Mouse (Mus musculus) stomach, adult 2 months (tissue): Measurements from ENCODE around the gene Gprasp2. TPM values are rescaled to one million over a fixed set of nuclear protein-coding genes. Genes with fewer than 3 reads are reported as not detected.

Experiments used
- polyA plus RNA-seq: library from polyadenylated mRNA; depleted of rRNA; stranded (reverse); fragments of >200 nt; gene quantifications from 2 replicates; pipeline ENCODE4 v1.2.3, GENCODE M21; 2012; rRNA removed

Gprasp2 gene
- polyA plus RNA-seq: 0.14 and 1.3 TPM in 2 replicates

GRCm38 (mm10) chrX:135838521-135839360 is at the start of gene Gprasp2:
Gene Gprasp2, plus strand, starts transcription at chrX:135839034.

GRCm38 (mm10) chrX:135797212-135797644 is 41.6 kb upstream of the Gprasp2 start, which contains the start of gene Bhlhb9:
Gene Bhlhb9, plus strand, starts transcription at chrX:135797594.

Other genes with a start within 250 kb of the Gprasp2 start
- gene Nxf7, start 240.3 kb upstream of the Gprasp2 start, polyA plus RNA-seq: 0.04 TPM in 1 of 2 replicates, not detected in the other
- gene Prame, start 211.3 kb upstream of the Gprasp2 start, polyA plus RNA-seq: not detected in 2 replicates
- not detected in 2 replicates for gene Tcp11x2, start 145.2 kb upstream of the Gprasp2 start, polyA plus RNA-seq
- not detected in 2 replicates for gene Tmsb15a, start 113.8 kb upstream of the Gprasp2 start, polyA plus RNA-seq
- gene Armcx5, start 96.3 kb upstream of the Gprasp2 start, polyA plus RNA-seq: 0.09 and 0.19 TPM in 2 replicates
- gene Gprasp1, start 96.3 kb upstream of the Gprasp2 start, polyA plus RNA-seq: 2.7 and 5.9 TPM in 2 replicates
- gene Bhlhb9, start 41.4 kb upstream of the Gprasp2 start, polyA plus RNA-seq: 0.31 and 0.60 TPM in 2 replicates
- 1.5 and 1.9 TPM in 2 replicates for gene Arxes2, start 154.8 kb downstream of the Gprasp2 start, polyA plus RNA-seq
- gene Arxes1, start 194.3 kb downstream of the Gprasp2 start, polyA plus RNA-seq: 0.57 and 1.1 TPM in 2 replicates
- 1.1 and 1.6 TPM in 2 replicates for gene Bex2, start 229.2 kb downstream of the Gprasp2 start, polyA plus RNA-seq
- gene Nxf3, start 246.2 kb downstream of the Gprasp2 start, polyA plus RNA-seq: 0.02 and 0.04 TPM in 2 replicates